Mouse (Mus musculus) CH12.LX (cell line): ENCODE results near the gene Esr1. TPM values are rescaled to one million over a fixed set of nuclear protein-coding genes. Genes with fewer than 3 reads are reported as not detected.

Experiments used
- DNase-seq: peaks from one replicate; pipeline ENCODE4 v3.0.0-alpha.2; 2013; ENCODE audit errors: extremely low read depth
- H3K27ac ChIP-seq: 2 replicates; pipeline ENCODE4 v1.5.1; 2012; ENCODE audit warnings: low read depth, mild to moderate bottlenecking, control low read depth, moderate library complexity; ENCODE audit not compliant: insufficient read depth
- H3K27me3 ChIP-seq: replicated peaks from 2 replicates; pipeline ENCODE3; 2012; ENCODE audit warnings: inconsistent platforms
- H3K36me3 ChIP-seq, 2 experiments: replicated peaks in 1 of 2; 2 replicates each; pipeline versions ENCODE3 to v1.6.1; 2012; ENCODE audit warnings: inconsistent platforms in 1 of 2, low read length in 1 of 2, mild to moderate bottlenecking in 1 of 2, mixed read lengths in 1 of 2, moderate library complexity in 1 of 2; ENCODE audit not compliant: control insufficient read depth in 1 of 2, insufficient read depth in 1 of 2
- H3K4me1 ChIP-seq, 2 experiments: 2 replicates each; pipeline ENCODE4 v1.6.1; 2012; ENCODE audit warnings: inconsistent platforms in 1 of 2, moderate library complexity in 1 of 2; ENCODE audit not compliant: insufficient read depth in 2 of 2, control insufficient read depth in 1 of 2
- H3K4me2 ChIP-seq: 2 replicates; pipeline ENCODE4 v1.6.1; 2012; ENCODE audit warnings: low read depth, mild to moderate bottlenecking, control low read depth; ENCODE audit not compliant: poor library complexity, insufficient read depth, severe bottlenecking
- H3K4me3 ChIP-seq, 3 experiments: fragments of 150-350 bp in 1 of 3; sonication (generic) in 1 of 3; replicated peaks in 1 of 3; 2 replicates each; pipeline versions ENCODE3 to v1.5.1; 2011 to 2012; ENCODE audit warnings: low read depth in 2 of 3, low read length in 2 of 3, mild to moderate bottlenecking in 2 of 3, moderate library complexity in 2 of 3, control low read depth in 1 of 3, improper control_type of control experiment in 1 of 3, inconsistent platforms in 1 of 3, mixed read lengths in 1 of 3; ENCODE audit not compliant: poor library complexity in 1 of 3
- H3K79me2 ChIP-seq: replicated peaks from 2 replicates; pipeline ENCODE4 v1.6.1; 2012; ENCODE audit warnings: mild to moderate bottlenecking, moderate library complexity; ENCODE audit not compliant: control insufficient read depth, poor library complexity, insufficient read depth, severe bottlenecking; ENCODE audit errors: extremely low read depth
- H3K9ac ChIP-seq: 2 replicates; pipeline ENCODE4 v1.6.1; 2012; ENCODE audit warnings: low read depth, mild to moderate bottlenecking, control low read depth, moderate library complexity; ENCODE audit not compliant: insufficient read depth
- H3K9me3 ChIP-seq: replicated peaks from 2 replicates; pipeline ENCODE3; 2012; ENCODE audit warnings: low read length, inconsistent platforms, mixed read lengths
- BHLHE40 ChIP-seq: IDR thresholded peaks from 2 replicates; pipeline ENCODE4 v1.6.1; 2011; ENCODE audit warnings: mild to moderate bottlenecking, low read depth, low read length, improper control_type of control experiment
- CHD1 ChIP-seq: IDR thresholded peaks from 2 replicates; pipeline ENCODE4 v1.6.1; 2012; ENCODE audit warnings: low read depth, low read length, improper control_type of control experiment, inconsistent platforms
- E2F4 ChIP-seq: IDR thresholded peaks from 2 replicates; pipeline ENCODE4 v1.6.1; 2011; ENCODE audit warnings: low read depth, low read length, improper control_type of control experiment; ENCODE audit not compliant: insufficient replicate concordance
- ELF1 ChIP-seq: IDR thresholded peaks from 2 replicates; pipeline ENCODE4 v1.6.1; 2014; ENCODE audit warnings: low read depth, mild to moderate bottlenecking, inconsistent platforms, low read length, improper control_type of control experiment
- ETS1 ChIP-seq: conservative IDR thresholded peaks from 2 replicates; pipeline ENCODE4 v1.6.1; 2012; ENCODE audit warnings: low read depth, mild to moderate bottlenecking, inconsistent platforms, low read length, improper control_type of control experiment, moderate library complexity
- HCFC1 ChIP-seq: IDR thresholded peaks from 2 replicates; pipeline ENCODE4 v1.6.1; 2012; ENCODE audit warnings: low read depth, mild to moderate bottlenecking, inconsistent platforms, low read length, improper control_type of control experiment
- JUN ChIP-seq: IDR thresholded peaks from 2 replicates; pipeline ENCODE4 v1.6.1; 2011; ENCODE audit warnings: low read depth, mild to moderate bottlenecking, low read length, improper control_type of control experiment, moderate library complexity; ENCODE audit not compliant: insufficient read depth
- MAX ChIP-seq: IDR thresholded peaks from 2 replicates; pipeline ENCODE4 v1.6.1; 2011; ENCODE audit warnings: low read length, improper control_type of control experiment
- MYC ChIP-seq: IDR thresholded peaks from 2 replicates; pipeline ENCODE4 v1.6.1; 2011; ENCODE audit warnings: low read depth, mild to moderate bottlenecking, improper control_type of control experiment, low read length
- NELFE ChIP-seq: IDR thresholded peaks from 2 replicates; pipeline ENCODE4 v1.6.1; 2011; ENCODE audit warnings: low read depth, low read length, improper control_type of control experiment
- NRF1 ChIP-seq: IDR thresholded peaks from 2 replicates; pipeline ENCODE4 v1.6.1; 2014; ENCODE audit warnings: low read depth, mild to moderate bottlenecking, inconsistent platforms, low read length, improper control_type of control experiment, moderate library complexity
- POLR2A ChIP-seq: IDR thresholded peaks from 2 replicates; pipeline ENCODE4 v1.6.1; 2011; ENCODE audit warnings: low read depth, mild to moderate bottlenecking, improper control_type of control experiment, low read length
- POLR2AphosphoS2 ChIP-seq: IDR thresholded peaks from 2 replicates; pipeline ENCODE4 v1.6.1; 2011; ENCODE audit warnings: low read depth, low read length, improper control_type of control experiment
- RAD21 ChIP-seq: IDR thresholded peaks from 2 replicates; pipeline ENCODE4 v1.6.1; 2011; ENCODE audit warnings: low read depth, mild to moderate bottlenecking, low read length, improper control_type of control experiment, moderate library complexity
- RCOR1 ChIP-seq: conservative IDR thresholded peaks from 2 replicates; pipeline ENCODE4 v1.6.1; 2012; ENCODE audit warnings: low read depth, mild to moderate bottlenecking, inconsistent platforms, low read length, improper control_type of control experiment
- SIN3A ChIP-seq: IDR thresholded peaks from 2 replicates; pipeline ENCODE4 v1.6.1; 2012; ENCODE audit warnings: low read length, improper control_type of control experiment, inconsistent platforms
- UBTF ChIP-seq: IDR thresholded peaks from 2 replicates; pipeline ENCODE4 v1.6.1; 2012; ENCODE audit warnings: low read depth, mild to moderate bottlenecking, inconsistent platforms, low read length, improper control_type of control experiment, moderate library complexity
- USF2 ChIP-seq: conservative IDR thresholded peaks from 2 replicates; pipeline ENCODE4 v1.6.1; 2011; ENCODE audit warnings: low read depth, low read length, improper control_type of control experiment
- ZC3H11A ChIP-seq: IDR thresholded peaks from 2 replicates; pipeline ENCODE4 v1.6.1; 2012; ENCODE audit warnings: low read depth, mild to moderate bottlenecking, inconsistent platforms, low read length, improper control_type of control experiment
- ZMIZ1 ChIP-seq: IDR thresholded peaks from 2 replicates; pipeline ENCODE4 v1.6.1; 2012; ENCODE audit warnings: low read depth, mild to moderate bottlenecking, inconsistent platforms, low read length, improper control_type of control experiment
- dilution Hi-C: fragments of 300-500 bp; cut with MboI; formaldehyde crosslinking; loops from 2 replicates; pipeline ENCODE4 v1.14.3; 2020; ENCODE audit warnings: low sequenced_read_pairs; ENCODE audit not compliant: extremely low pct_unique_long_range_greater_than_20kb, extremely low pct_ligation_motif_present
- in situ Hi-C: fragments of 300-500 bp; cut with MboI; formaldehyde crosslinking; loops from 3 replicates; pipeline ENCODE4 v1.14.3; 2019; ENCODE audit warnings: low sequenced_read_pairs, low pct_ligation_motif_present, low pct_unique_long_range_greater_than_20kb, mixed read lengths
- polyA plus RNA-seq: library from polyadenylated mRNA; unstranded; fragments of >175 nt; gene quantifications from 2 replicates; pipeline ENCODE4 v1.2.1, GENCODE M21; 2012; ENCODE audit warnings: low read depth; ENCODE audit not compliant: insufficient read length
- total RNA-seq, 2 experiments: library from RNA; depleted of rRNA; stranded (reverse); fragments of 300-350 nt in 1 of 2; fragments of >200 nt in 1 of 2; gene quantifications; 2 replicates each; pipeline ENCODE4 v1.2.3; 2012 to 2014

Esr1 gene
- total and polyA plus RNA-seq, 3 experiments: 0.63 to 1.0 (median 0.64) TPM

DNA sequence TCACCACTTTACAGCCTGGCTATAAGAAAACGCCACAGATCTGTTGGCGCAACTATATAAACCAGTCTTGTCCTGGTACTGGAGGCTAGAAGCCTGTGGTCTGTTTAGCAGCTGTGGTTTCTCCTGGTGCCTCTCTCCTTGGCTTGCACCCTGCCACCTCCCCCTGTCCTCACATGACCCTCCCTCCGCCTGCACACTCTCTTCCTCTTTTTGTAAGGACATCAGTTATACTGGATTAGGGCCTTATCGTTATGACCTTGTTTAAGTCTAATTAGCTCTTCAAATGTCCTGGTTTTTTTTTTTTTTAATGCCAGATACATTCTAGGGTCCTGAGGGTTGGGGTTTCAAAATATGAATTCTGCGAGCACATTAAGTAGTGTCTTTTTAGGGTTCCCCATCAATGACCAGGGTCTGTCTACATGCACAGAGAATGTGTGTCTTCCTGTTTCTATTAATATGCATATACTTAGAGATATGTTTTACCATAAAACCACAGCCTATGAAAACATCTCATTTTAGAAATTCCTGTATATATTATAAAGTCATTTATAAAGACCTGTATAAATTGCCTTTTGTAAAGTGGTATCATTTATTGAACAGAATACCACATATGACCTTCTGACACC, 175.7 kb downstream of the Esr1 start:
- no peak overlapping the region for H3K9ac ChIP-seq
- H3K4me2 ChIP-seq: no peak overlapping the region
- dilution Hi-C loops: no loop called here
- peak; percentile 30 for DNase-seq
- no peak for TF ChIP-seq SIN3A
- no peak for TF ChIP-seq HCFC1
- TF ChIP-seq NRF1: no peak
- TF ChIP-seq JUN: no peak
- TF ChIP-seq MAX: no peak
- 0 out of 2 replicates have a peak, but pooled peaks have one; percentile 18 for TF ChIP-seq BHLHE40
- in situ Hi-C loops: no loop called here
- no peak overlapping the region for H3K27ac ChIP-seq
- H3K4me3 ChIP-seq: no peak overlapping the region
- no peaks in the 10 kb centered on the region for H3K27me3 ChIP-seq
- H3K79me2 ChIP-seq: no peaks in the 10 kb centered on the region
- H3K36me3 ChIP-seq: no peaks in the 10 kb centered on the region
- peaks cover 0 to 8% of the 10 kb centered on the region in 2 experiments; a peak in 2 of 4 replicates for H3K4me1 ChIP-seq
- no peaks in the 10 kb centered on the region for H3K9me3 ChIP-seq

DNA sequence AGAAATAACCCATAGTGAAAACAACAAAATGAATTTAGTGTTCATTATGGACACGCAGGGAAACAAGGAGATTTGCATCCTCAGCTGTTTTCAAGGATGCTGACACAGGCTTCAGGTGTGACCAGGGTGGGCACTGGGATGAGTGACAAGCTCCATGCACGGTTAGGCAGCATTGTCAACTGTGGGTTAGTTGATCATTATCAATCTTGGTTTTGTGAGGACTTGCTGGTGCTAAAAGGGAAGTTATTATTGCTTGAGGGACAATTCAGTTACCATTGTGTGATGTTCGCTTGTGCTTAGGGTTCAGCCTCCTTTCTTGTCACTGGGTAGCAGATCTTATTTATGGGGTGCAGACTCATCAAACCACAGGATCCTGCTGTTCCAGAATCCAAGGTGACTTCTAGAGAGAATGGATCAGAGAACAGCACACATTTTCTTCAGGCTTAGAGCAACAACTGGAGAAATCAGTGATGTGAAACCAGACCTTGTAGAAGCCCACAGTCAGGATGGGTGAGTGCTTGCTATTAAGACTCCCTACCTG, 186.9 kb downstream of the Esr1 start:
- no peak overlapping the region for H3K4me2 ChIP-seq
- dilution Hi-C loops (no loop called here), in situ Hi-C loops (no loop called here)
- no peak for DNase-seq
- no peak overlapping the region for H3K9ac ChIP-seq
- H3K9me3 ChIP-seq: no peaks in the 10 kb centered on the region
- no peaks in the 10 kb centered on the region for H3K79me2 ChIP-seq
- TF ChIP-seq CHD1 (no peak), UBTF (no peak), HCFC1 (no peak), NELFE (no peak), NRF1 (no peak), ELF1 (no peak), E2F4 (no peak), USF2 (no peak), ETS1 (no peak), RCOR1 (no peak), ZMIZ1 (no peak), BHLHE40 (no peak), RAD21 (no peak), POLR2A (no peak), MAX (no peak), POLR2AphosphoS2 (no peak), ZC3H11A (no peak), MYC (no peak)
- no peaks in the 10 kb centered on the region for H3K4me1 ChIP-seq
- H3K27ac ChIP-seq: no peak overlapping the region
- H3K4me3 ChIP-seq: no peak overlapping the region
- H3K27me3 ChIP-seq: no peaks in the 10 kb centered on the region
- H3K36me3 ChIP-seq: no peaks in the 10 kb centered on the region
